Mouse (Mus musculus) mesoderm, embryonic 11.5 days (tissue): Measurements from ENCODE around the gene Nmur1.
"Not testable (repeated sequence)": the region's sequence is repeated elsewhere in the genome, so short reads cannot be mapped to it uniquely, and the experiment has no call there.

Experiments used
- DNase-seq: peaks from one replicate; pipeline ENCODE4 v3.0.0-alpha.2; 2012; ENCODE audit warnings: low read depth, low spot score

Nmur1 gene

GRCm38 (mm10) chr1:86426128-86426527 is at the start of gene Nmur1, which contains the start of gene Tex44:
Gene Nmur1 (minus strand): TSS chr1:86426228.
Gene Tex44 (plus strand): TSS chr1:86426329.
- no peak for DNase-seq

DNA sequence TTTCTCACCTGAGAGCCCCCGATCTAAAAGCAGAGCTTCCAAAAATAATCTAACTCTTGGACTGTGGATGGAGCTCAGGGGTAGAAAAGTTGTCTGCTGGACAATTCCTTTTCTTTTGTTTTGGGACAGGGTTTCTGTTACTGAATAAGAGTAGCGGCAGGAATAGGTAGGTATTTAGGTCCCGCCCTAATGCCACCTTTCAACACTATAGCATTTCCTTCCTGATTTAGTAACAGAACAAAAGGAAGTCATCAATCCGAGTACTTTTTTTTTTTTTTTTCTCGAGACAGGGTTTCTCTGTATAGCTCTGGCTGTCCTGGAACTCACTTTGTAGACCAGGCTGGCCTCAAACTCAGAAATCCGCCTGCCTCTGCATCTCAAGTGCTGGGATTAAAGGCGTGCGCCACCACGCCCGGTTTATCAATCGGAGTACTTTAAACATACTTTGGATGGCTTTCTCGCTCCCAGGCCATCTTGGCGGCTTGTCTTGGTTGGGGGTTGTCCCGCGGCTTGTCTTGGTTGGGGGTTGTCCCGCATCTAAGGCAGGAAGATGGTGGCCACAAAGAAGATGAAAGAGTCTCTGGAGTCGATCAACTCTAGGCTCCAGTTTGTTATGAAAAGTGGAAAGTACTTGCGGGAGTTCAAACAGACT is 47.2 kb upstream of the Nmur1 start:
- no peak for DNase-seq

GRCm38 (mm10) chr1:86472197-86472952 is 46.3 kb upstream of the Nmur1 start:
- peak; percentile 52 for DNase-seq

GRCm38 (mm10) chr1:86471504-86471961 is 45.5 kb upstream of the Nmur1 start:
- not testable (repeated sequence) for DNase-seq

DNA sequence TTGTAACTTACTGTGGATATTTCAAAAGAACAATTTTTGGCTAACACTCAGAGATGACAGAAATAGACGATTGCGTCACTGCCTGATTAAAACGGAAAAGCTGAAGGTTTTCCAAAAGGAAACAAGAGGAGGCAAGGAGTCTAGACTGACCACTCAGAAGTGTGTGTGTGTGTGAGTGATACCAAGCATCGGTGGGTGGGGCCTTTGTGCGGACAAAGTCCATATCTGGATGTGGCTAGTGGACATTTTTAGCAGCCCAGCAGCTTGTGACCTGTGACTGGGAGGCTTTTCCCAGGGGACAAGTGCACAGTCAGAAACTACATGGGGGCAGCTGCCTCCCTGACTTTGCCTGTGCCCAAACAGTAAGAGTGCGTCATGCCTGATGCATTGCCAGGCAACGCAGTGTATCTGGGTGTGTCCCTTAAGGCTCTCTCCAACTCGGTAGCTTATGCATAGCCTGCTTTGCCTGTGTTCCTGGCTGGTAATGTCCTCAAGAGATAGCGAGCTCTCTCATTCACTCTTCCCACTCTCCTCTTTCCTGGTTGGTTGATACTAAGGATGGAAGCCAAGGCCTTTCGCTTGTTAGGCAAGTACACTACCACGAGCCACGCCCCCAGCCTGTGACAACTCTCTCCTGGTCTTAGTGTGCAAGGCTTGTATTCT is 44.6 kb upstream of the Nmur1 start:
- DNase-seq, result no peak

DNA sequence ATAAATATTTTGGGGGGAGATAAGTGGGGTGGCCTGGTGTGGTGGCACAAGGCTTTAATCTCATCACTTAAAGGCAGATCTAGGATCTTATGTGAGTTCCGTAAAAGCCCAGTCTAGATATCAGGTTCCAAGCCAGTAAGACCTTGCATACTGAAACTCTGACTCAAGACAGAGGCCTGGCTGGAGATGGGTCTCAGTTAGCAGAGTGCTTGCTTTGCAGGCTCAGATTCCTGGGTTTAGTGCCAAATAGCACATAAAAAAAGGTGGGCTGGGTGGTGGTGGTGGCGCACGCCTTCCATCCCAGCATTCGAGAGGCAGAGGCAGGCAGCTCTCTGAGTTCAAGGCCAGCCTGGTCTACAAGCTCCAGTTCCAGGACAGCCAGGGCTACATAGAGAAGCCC is 43.8 kb upstream of the Nmur1 start:
- DNase-seq, result no peak

- no peak for DNase-seq
These were observed 41.4 kb upstream of the Nmur1 start for GRCm38 (mm10) chr1:86467416-86467815.

GRCm38 (mm10) chr1:86464875-86465224 is 38.8 kb upstream of the Nmur1 start:
- DNase-seq, result no peak

DNA sequence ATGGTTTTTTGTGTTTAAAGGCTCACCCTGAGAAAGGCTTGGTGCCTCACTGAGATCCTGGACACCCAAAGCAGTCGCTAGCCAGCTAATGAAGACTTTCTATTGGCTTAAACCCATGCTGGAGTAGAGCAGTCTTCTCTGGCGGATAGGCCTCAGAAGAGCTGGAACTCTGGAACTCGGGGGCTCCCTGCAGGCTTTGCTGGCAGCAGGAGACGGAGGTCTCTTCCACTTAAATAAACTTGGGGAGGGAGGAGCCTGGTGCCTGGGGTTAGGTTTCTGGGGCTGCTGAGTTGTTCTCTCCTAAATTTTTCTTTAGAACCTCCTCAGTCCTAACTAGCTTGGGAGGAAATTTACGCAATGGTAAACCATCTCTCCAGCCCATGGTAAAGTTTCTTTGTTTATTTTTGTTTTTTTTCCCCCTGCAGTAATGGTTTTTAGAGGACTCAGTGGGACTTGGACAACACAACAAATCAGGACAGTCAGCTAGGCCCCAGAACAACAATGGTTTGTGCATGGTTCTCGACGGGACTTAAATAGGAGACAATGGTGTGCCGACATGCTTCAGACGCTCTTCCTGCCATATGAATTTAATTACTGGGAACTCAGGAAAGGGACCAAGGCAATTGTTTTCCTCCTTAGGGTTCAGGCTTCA is 38.3 kb upstream of the Nmur1 start:
- no peak for DNase-seq

DNA sequence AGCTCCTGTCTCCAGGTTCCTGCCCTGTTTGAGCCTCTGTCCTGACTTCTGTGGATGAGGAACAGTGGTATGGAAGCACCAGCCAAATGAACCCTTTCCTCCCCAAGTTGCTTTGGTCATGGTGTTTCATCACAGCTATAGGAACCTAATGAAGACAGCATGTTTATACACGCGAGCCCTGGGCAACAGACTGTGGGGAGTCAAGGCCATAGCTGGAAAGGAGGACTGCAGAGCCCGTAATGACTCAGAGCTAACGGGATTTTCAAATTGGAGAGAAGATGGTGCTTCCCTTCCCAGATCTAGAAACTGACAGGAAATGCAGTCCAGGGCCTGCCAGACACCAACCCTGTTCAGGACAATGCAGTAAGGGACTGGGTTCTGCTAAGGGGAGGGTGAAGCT is 33.3 kb upstream of the Nmur1 start:
- no peak for DNase-seq

GRCm38 (mm10) chr1:86456892-86457581 is 31.0 kb upstream of the Nmur1 start:
- no peak for DNase-seq

GRCm38 (mm10) chr1:86452713-86453112 is 26.7 kb upstream of the Nmur1 start:
- no peak for DNase-seq

DNA sequence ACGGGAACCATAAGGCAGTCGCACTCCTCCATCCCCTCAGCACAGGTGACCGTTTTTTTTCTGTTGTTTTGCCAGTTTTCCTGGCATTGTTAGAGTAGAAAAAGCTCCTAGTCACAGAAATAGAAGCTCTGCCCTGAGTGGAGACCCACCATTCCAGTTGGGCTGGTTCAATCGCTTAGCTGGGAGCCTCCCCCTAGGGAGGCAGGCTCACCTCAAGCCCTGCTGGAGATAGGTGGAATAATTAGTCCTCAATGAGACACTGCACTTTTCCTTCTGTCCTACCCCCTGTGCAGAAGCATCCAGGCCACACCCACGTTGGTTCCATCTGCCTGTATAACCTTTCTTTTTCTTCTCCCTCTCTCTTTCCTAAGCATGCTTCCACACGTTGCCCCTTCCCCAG is 23.9 kb upstream of the Nmur1 start:
- DNase-seq, result no peak

DNA sequence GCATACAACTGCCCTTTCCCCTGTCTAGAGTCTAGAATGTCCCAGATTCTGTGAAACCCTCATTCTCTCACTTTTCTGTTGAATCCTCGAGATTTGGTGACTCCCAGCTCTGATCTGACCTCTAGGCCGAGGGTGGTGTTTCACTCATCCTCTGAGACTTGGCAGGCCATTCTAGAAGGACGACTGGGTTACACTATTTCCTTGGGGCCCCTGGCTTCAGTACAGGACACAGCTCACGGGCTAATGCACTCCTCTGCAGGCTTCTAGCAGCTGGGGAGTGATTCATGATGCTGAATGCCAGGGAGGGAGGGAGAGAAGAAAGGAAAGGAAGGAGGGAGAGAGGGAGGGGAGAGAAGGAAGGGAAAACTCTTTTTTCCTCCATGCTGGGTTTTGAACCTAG is 22.2 kb upstream of the Nmur1 start:
- no peak for DNase-seq

DNA sequence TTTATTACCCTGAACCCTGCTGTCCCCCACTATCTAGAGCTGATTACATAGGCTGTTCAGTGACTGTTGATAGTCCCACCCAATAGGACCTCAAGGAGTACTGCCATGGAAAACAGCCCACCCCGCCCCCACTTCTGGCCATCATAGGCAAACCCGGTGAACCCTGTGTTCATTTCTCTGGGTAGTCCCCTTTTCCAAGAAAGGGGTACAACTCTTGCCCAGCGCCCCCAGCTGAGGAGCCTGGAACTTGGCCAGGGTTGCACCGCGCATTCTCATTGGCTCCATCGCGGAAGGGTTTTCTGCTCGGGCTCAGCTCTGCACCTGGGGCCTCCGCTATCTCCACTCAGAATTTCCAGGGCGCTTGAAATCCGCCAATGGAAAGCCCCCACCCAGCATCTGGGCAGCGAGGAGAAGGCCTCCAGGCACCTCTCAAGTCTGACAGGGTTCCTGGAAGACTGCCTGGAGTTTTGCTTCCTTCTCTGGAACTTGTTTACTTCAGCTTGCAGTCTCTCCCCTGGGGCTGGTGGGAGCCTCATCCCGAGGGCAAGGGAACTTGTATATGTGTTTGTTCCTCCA is 21.7 kb upstream of the Nmur1 start:
- DNase-seq, result no peak

- DNase-seq, result no peak
These were observed 17.6 kb upstream of the Nmur1 start for GRCm38 (mm10) chr1:86443386-86444172.

DNA sequence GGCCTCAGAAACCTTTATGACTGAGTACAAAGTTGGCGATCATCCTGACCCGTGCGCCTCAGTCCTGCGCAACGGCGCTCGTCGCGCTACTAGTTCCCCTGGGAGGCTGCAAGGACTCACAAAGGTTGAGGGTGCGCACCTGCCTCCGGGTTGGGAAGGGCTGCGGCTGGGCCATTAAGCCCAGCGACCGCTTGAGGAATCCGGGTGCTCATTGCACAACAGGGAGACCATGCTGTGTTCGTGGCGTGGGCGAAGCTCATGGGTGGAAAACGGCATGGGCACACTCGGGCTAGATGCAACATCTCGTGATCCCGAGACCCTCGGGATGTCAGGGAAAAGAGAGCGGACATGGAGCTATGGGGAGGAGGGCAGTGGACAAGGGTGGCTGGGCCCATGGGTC is 16.8 kb upstream of the Nmur1 start:
- no peak for DNase-seq

- DNase-seq, result peak; percentile 89
These were observed 16.2 kb upstream of the Nmur1 start for GRCm38 (mm10) chr1:86441980-86442831.

DNA sequence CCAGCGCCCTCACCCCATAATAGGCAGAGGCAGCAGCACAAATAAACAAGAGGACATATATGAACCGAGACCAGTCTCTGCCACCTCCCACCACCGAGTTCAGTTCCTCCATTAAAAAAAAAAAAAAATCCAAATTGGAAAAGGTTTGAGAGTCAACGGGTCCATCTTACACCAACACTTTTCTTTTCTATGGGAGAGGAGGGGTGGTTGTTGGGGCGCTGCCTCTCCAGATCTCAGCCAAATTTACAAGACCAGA is 15.6 kb upstream of the Nmur1 start:
- DNase-seq, result no peak
